Mouse (Mus musculus): ENCODE measurements around the gene Rbm26. TPM values are rescaled to one million over a fixed set of nuclear protein-coding genes. Genes with fewer than 3 reads are reported as not detected.

Gene Rbm26
- polyA plus RNA-seq, 1 experiment from 2014 or later: 33.4 TPM

Other genes starting within 250 kb of the Rbm26 start
- 60.9 and 64.9 TPM in 2 replicates for gene Ndfip2, start 81.2 kb upstream of the Rbm26 start, polyA plus RNA-seq (2014; fragmentation: Nextera tagmentation; extraction: Ambion mirVana)

Data from embryonic facial prominence, embryonic 14.5 days (tissue).